22 mouse cellular contexts compared by ENCODE assay signal in the genomic region with DNA sequence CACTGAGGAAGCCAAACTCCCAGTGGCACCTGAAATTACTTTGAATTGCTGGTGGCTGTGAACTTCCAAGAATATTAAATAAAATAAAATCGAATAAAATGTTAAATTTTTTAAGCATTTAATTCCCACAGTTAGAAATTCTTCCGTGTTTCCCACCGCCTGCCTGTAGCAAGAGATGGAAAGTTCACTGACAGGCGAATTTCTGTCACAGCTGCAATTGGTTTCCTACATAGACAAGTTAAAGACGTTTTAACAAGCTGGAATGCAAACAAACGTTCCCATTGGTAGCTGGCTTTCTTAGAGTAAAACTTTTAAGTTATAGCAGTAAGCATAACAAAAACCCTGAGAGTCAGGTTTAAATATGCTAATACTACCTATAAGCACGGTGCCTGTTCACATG.
A peak's percentile ranks its signal among the peaks of the same experiment; 100 is the strongest.
DNase-seq lines count a peak whose midpoint lies in the region; ATAC-seq and TF ChIP-seq lines count a peak whose summit lies in the region.
"Had no signal": no experiment of that assay in that cellular context is flagged by ENCODE, and none has a peak within 500 bp of the region (broad histone marks: within the 10 kb centered on the region; RNA-seq: fewer than 3 reads in every experiment).

No protein-coding gene starts in this region.

- no peaks in the 10 kb centered on the region for H3K36me3 ChIP-seq in embryonic facial prominence, embryonic 11.5 days (replicated peaks; ENCODE audit: control insufficient read depth, insufficient read depth, low read depth, low read length)
- H3K36me3 ChIP-seq in embryonic facial prominence, embryonic 10.5 days (replicated peaks) = no peaks in the 10 kb centered on the region
- H3K36me3 ChIP-seq in kidney, postnatal 0 days (ENCODE audit: insufficient read depth, low read length) = no peaks in the 10 kb centered on the region
- H3K36me3 ChIP-seq in midbrain, embryonic 11.5 days (ENCODE audit: control insufficient read depth, insufficient read depth, low read length) = no peaks in the 10 kb centered on the region
- H3K36me3 ChIP-seq in midbrain, embryonic 16.5 days (ENCODE audit: control insufficient read depth, insufficient read depth, low read length) = no peaks in the 10 kb centered on the region
- no peaks in the 10 kb centered on the region for H3K36me3 ChIP-seq in embryonic facial prominence, embryonic 14.5 days (ENCODE audit: control insufficient read depth, insufficient read depth, low read length)
- H3K36me3 ChIP-seq: G1E had no signal

- DNase-seq in embryonic facial prominence, embryonic 11.5 days (ENCODE audit: low spot score) = peak; percentile 62
- DNase-seq in embryonic facial prominence, embryonic 10.5 days (ENCODE audit: low spot score) = no peak
- DNase-seq in kidney, postnatal 0 days (ENCODE audit: low spot score) = peak; percentile 7
- DNase-seq in kidney, postnatal 4 days = no peak
- peak; percentile 51 for DNase-seq in midbrain, embryonic 11.5 days (ENCODE audit: low spot score, missing footprints)
- peak; percentile 52 for DNase-seq in embryonic facial prominence, embryonic 14.5 days (ENCODE audit: low spot score)
- no peak for DNase-seq in liver
- DNase-seq: adrenal gland, adult 2 months; adrenal gland, adult 8-10 months; adrenal gland, postnatal 10 days; adrenal gland, postnatal 14 days; adrenal gland, postnatal 25 days; adrenal gland, postnatal 36 days; B cell, adult 2 months; cerebellum, adult 11 months; cerebellum, adult 11-12 months had no signal

- H3K4me2 ChIP-seq in embryonic facial prominence, embryonic 11.5 days (ENCODE audit: low read depth, low read length) = no peak overlapping the region
- no peak overlapping the region for H3K4me2 ChIP-seq in kidney, postnatal 0 days (ENCODE audit: low read length)
- no peak overlapping the region for H3K4me2 ChIP-seq in midbrain, embryonic 11.5 days
- no peak overlapping the region for H3K4me2 ChIP-seq in midbrain, embryonic 16.5 days (ENCODE audit: low read length)
- H3K4me2 ChIP-seq in embryonic facial prominence, embryonic 14.5 days (ENCODE audit: low read depth, low read length) = no peak overlapping the region

- ATAC-seq in embryonic facial prominence, embryonic 11.5 days (replicated peaks; ENCODE audit: insufficient number of reproducible peaks, low FRiP score, low TSS enrichment, low read depth) = no peak
- no peak for ATAC-seq in kidney, postnatal 0 days (replicated peaks; ENCODE audit: low FRiP score, low read depth)
- ATAC-seq in midbrain, embryonic 11.5 days (ENCODE audit: low FRiP score) = no peak
- no peak for ATAC-seq in midbrain, embryonic 16.5 days
- ATAC-seq in embryonic facial prominence, embryonic 14.5 days (ENCODE audit: low read depth) = no peak
- ATAC-seq: activated CD4-positive, CD25-positive, alpha-beta regulatory T cell, adult 4 months; CD4-positive, CD25-positive, alpha-beta regulatory T cell, adult 4 months; Patski had no signal

- H3K9ac ChIP-seq in embryonic facial prominence, embryonic 11.5 days (replicated peaks; ENCODE audit: low read length) = no peak overlapping the region
- no peak overlapping the region for H3K9ac ChIP-seq in kidney, postnatal 0 days (ENCODE audit: low read depth, low read length)
- no peak overlapping the region for H3K9ac ChIP-seq in midbrain, embryonic 11.5 days (ENCODE audit: low read length)
- no peak overlapping the region for H3K9ac ChIP-seq in midbrain, embryonic 16.5 days (ENCODE audit: low read depth, low read length)
- no peak overlapping the region for H3K9ac ChIP-seq in embryonic facial prominence, embryonic 14.5 days (ENCODE audit: low read depth, low read length)

- H3K9me3 ChIP-seq in embryonic facial prominence, embryonic 11.5 days (replicated peaks; ENCODE audit: control insufficient read depth, low read length) = no peaks in the 10 kb centered on the region
- H3K9me3 ChIP-seq in embryonic facial prominence, embryonic 10.5 days = no peaks in the 10 kb centered on the region
- H3K9me3 ChIP-seq in kidney, postnatal 0 days (replicated peaks; ENCODE audit: low read length) = no peaks in the 10 kb centered on the region
- no peaks in the 10 kb centered on the region for H3K9me3 ChIP-seq in midbrain, embryonic 11.5 days (ENCODE audit: control insufficient read depth, low read length)
- no peaks in the 10 kb centered on the region for H3K9me3 ChIP-seq in midbrain, embryonic 16.5 days (replicated peaks; ENCODE audit: control insufficient read depth, low read length, poor library complexity, severe bottlenecking)
- H3K9me3 ChIP-seq in embryonic facial prominence, embryonic 14.5 days (ENCODE audit: control insufficient read depth, low read length) = no peaks in the 10 kb centered on the region

- no peak overlapping the region for H3K4me3 ChIP-seq in embryonic facial prominence, embryonic 11.5 days (ENCODE audit: low read depth, low read length)
- H3K4me3 ChIP-seq in embryonic facial prominence, embryonic 10.5 days = no peak overlapping the region
- H3K4me3 ChIP-seq in kidney, postnatal 0 days (replicated peaks; ENCODE audit: low read depth, low read length) = no peak overlapping the region
- no peak overlapping the region for H3K4me3 ChIP-seq in midbrain, embryonic 11.5 days (ENCODE audit: low read depth, low read length)
- no peak overlapping the region for H3K4me3 ChIP-seq in midbrain, embryonic 16.5 days (ENCODE audit: low read depth, low read length)
- H3K4me3 ChIP-seq in embryonic facial prominence, embryonic 14.5 days (ENCODE audit: low read depth, low read length) = no peak overlapping the region

- no peaks in the 10 kb centered on the region for H3K4me1 ChIP-seq in embryonic facial prominence, embryonic 11.5 days (ENCODE audit: control insufficient read depth, insufficient read depth, low read length)
- no peaks in the 10 kb centered on the region for H3K4me1 ChIP-seq in embryonic facial prominence, embryonic 10.5 days
- no peaks in the 10 kb centered on the region for H3K4me1 ChIP-seq in kidney, postnatal 0 days (replicated peaks; ENCODE audit: insufficient read depth, low read length)
- no peaks in the 10 kb centered on the region for H3K4me1 ChIP-seq in midbrain, embryonic 11.5 days (ENCODE audit: control insufficient read depth, insufficient read depth, low read length)
- H3K4me1 ChIP-seq in midbrain, embryonic 16.5 days (ENCODE audit: control insufficient read depth, insufficient read depth, low read length) = no peaks in the 10 kb centered on the region
- H3K4me1 ChIP-seq in embryonic facial prominence, embryonic 14.5 days (ENCODE audit: control insufficient read depth, insufficient read depth, low read length) = no peaks in the 10 kb centered on the region

- WGBS in embryonic facial prominence, embryonic 11.5 days = 51% methylated on average over 7 of the region's 7 CpGs
- 61% methylated on average over 7 of the region's 7 CpGs for WGBS in embryonic facial prominence, embryonic 10.5 days
- 54% methylated on average over 7 of the region's 7 CpGs for WGBS in kidney, postnatal 0 days
- WGBS in midbrain, embryonic 11.5 days = 73% methylated on average over 7 of the region's 7 CpGs
- WGBS in midbrain, embryonic 16.5 days = 80% methylated on average over 7 of the region's 7 CpGs
- 34% methylated on average over 7 of the region's 7 CpGs for WGBS in embryonic facial prominence, embryonic 14.5 days

- no peak for TF ChIP-seq CTCF in kidney, postnatal 0 days (IDR thresholded peaks at IDR 0.05; ENCODE audit: low read depth)

- no peaks in the 10 kb centered on the region for H3K27me3 ChIP-seq in embryonic facial prominence, embryonic 11.5 days (ENCODE audit: control insufficient read depth, insufficient read depth, low read length)
- no peaks in the 10 kb centered on the region for H3K27me3 ChIP-seq in embryonic facial prominence, embryonic 10.5 days (replicated peaks; ENCODE audit: low read depth, poor library complexity, severe bottlenecking)
- H3K27me3 ChIP-seq in kidney, postnatal 0 days (ENCODE audit: insufficient read depth, low read length) = no peaks in the 10 kb centered on the region
- H3K27me3 ChIP-seq in midbrain, embryonic 11.5 days (ENCODE audit: control insufficient read depth, insufficient read depth, low read length) = no peaks in the 10 kb centered on the region
- no peaks in the 10 kb centered on the region for H3K27me3 ChIP-seq in midbrain, embryonic 16.5 days (ENCODE audit: control insufficient read depth, insufficient read depth, low read depth, low read length)
- H3K27me3 ChIP-seq in embryonic facial prominence, embryonic 14.5 days (replicated peaks; ENCODE audit: control insufficient read depth, insufficient read depth, low read length) = no peaks in the 10 kb centered on the region
- H3K27me3 ChIP-seq: CH12.LX, Patski had no signal

- H3K27ac ChIP-seq in embryonic facial prominence, embryonic 11.5 days (replicated peaks; ENCODE audit: low read depth, low read length) = no peak overlapping the region
- no peak overlapping the region for H3K27ac ChIP-seq in embryonic facial prominence, embryonic 10.5 days (replicated peaks)
- no peak overlapping the region for H3K27ac ChIP-seq in kidney, postnatal 0 days
- no peak overlapping the region for H3K27ac ChIP-seq in midbrain, embryonic 11.5 days (ENCODE audit: low read depth, low read length)
- no peak overlapping the region for H3K27ac ChIP-seq in midbrain, embryonic 16.5 days (ENCODE audit: low read length)
- no peak overlapping the region for H3K27ac ChIP-seq in embryonic facial prominence, embryonic 14.5 days (replicated peaks; ENCODE audit: low read depth, low read length)

Comparison
In these comparisons a context has a peak if more than half of its experiments do, and no peak if none do; other contexts are left out.
1. DNase-seq: peak in embryonic facial prominence, embryonic 11.5 days (single experiment), kidney, postnatal 0 days (single experiment), midbrain, embryonic 11.5 days (single experiment) and embryonic facial prominence, embryonic 14.5 days (single experiment); none in embryonic facial prominence, embryonic 10.5 days (single experiment), kidney, postnatal 4 days (0 of 2) and liver (single experiment).